Mouse (Mus musculus): ENCODE results near the gene Tspyl3. TPM values are rescaled to one million over a fixed set of nuclear protein-coding genes. Genes with fewer than 3 reads are reported as not detected.
A peak's percentile ranks its signal among the peaks of the same experiment; 100 is the strongest.
"Not testable (repeated sequence)": the region's sequence is repeated elsewhere in the genome, so short reads cannot be mapped to it uniquely, and the experiment has no call there.

The Tspyl3 gene
- 12.6 and 15.7 TPM in 2 replicates for polyA plus RNA-seq (2015; fragmentation: Nextera tagmentation; extraction: Ambion mirVana)

DNA sequence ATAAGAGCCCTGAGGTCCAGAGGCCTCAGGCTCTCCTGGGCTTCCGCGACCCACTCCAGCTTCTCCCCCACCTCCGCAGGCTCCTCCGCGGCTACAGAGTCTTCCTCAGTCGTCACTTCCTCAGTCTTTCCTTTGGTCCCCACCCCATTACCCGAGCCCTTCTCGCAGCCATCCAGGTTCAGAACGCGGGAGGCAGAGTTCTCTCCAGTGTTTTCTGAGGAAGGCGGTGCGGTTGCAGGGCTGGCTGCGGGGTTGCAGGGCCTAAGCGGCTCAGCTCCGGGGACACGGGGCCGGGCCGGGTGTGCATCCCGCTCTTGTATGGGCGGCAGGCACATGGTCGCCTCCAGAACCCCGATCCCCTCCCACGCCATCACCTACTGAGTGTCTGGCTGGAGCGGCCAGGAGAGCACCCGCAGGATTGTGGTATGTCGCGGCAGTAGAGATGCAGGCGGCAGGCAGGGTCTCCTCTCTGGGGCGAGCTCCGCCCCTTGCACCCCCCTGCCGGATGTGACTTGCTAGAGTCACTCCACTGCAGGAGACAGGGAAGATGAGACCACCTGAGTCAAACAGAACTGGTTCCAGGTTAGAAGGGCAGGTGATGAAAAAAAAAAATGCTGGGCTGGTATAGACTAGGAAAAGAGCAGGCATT is at the start of gene Tspyl3:
Gene Tspyl3 (minus strand): TSS at position 496 of the 649 bp plus-strand sequence.
- Histone ChIP-seq H3K27me3 (no peaks in the 10 kb centered on the region), H3K4me3 (peak within 1 kb of the TSS; percentile 54), H3K36me3 (ENCODE audit: poor library complexity, severe bottlenecking) (peaks cover 31% of the 10 kb centered on the region), H3K9me3 (replicated peaks) (no peaks in the 10 kb centered on the region), H3K27ac (peak within 1 kb of the TSS; percentile 58), H3K4me2 (peak within 1 kb of the TSS; percentile 68), H3K4me1 (peaks cover 12% of the 10 kb centered on the region), H3K9ac (peak within 1 kb of the TSS; percentile 76)
- WGBS: 2% methylated on average over 31 of the region's 31 CpGs
- ATAC-seq: peak; percentile 89

DNA sequence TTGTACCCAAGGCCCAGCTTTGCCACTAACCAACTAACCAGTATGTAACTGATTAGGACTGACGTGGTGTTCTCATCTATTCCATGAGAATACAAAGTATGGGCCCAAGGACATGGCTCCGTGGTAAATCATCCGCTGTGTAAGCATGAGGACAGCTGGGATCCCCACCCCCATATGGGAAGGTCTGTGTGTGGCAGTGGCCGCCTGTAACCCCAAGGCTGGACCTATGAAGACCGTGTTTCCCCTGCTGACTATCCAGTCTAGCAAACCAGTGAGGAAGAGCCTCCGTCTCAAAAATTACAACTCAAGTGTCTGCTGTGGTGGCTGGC is 49.6 kb upstream of the Tspyl3 start:
- no peak overlapping the region for H3K4me2 ChIP-seq
- 84% methylated on average over 6 of the region's 6 CpGs for WGBS
- no peaks in the 10 kb centered on the region for H3K36me3 ChIP-seq (ENCODE audit: poor library complexity, severe bottlenecking)
- no peaks in the 10 kb centered on the region for H3K27me3 ChIP-seq
- H3K4me3 ChIP-seq: no peak overlapping the region
- no peak for ATAC-seq
- no peak overlapping the region for H3K27ac ChIP-seq
- H3K4me1 ChIP-seq: no peaks in the 10 kb centered on the region
- H3K9me3 ChIP-seq (replicated peaks): peaks cover 3% of the 10 kb centered on the region; the same call in 1 of the 2 replicates
- H3K9ac ChIP-seq: no peak overlapping the region

DNA sequence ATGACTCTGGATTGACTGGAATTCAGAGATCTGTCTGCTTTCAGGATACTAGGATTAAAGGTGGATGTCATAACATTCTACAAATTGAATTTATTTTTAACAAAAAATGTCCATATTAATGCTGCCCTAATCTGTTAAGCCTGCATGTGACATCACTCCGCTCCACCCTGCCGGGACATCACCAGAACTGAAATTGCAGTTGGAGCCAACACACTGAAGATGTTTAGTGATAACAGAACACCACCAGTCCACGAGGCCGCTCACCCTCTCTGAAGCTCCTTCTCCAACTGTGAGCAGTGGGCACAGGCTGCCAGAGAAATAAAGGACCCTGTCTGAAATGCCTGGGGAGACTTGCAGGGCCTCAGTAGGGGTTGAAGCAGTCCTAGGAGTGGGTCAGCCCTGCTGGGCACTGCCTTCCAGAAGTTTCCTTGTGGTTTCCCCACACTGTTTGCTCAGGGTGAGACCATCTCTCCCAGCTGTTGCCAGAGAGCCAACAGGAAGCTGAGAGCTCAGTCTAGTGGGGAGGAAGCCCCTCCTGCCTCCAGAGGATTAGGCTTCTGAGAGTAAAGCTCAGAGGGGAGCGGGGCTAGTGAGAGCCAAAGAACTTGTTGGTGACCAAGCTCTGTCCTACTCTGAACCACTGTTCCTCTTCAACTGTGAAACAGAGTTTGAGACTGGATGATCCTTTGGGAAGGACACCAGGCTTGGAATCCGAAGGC is 49.1 kb upstream of the Tspyl3 start:
- not testable (repeated sequence) for H3K27me3 ChIP-seq; H3K9ac ChIP-seq; H3K36me3 ChIP-seq (ENCODE audit: poor library complexity, severe bottlenecking); H3K4me2 ChIP-seq; H3K27ac ChIP-seq; ATAC-seq; H3K4me1 ChIP-seq; H3K9me3 ChIP-seq (replicated peaks); H3K4me3 ChIP-seq
- WGBS: 72% methylated on average over 6 of the region's 6 CpGs

DNA sequence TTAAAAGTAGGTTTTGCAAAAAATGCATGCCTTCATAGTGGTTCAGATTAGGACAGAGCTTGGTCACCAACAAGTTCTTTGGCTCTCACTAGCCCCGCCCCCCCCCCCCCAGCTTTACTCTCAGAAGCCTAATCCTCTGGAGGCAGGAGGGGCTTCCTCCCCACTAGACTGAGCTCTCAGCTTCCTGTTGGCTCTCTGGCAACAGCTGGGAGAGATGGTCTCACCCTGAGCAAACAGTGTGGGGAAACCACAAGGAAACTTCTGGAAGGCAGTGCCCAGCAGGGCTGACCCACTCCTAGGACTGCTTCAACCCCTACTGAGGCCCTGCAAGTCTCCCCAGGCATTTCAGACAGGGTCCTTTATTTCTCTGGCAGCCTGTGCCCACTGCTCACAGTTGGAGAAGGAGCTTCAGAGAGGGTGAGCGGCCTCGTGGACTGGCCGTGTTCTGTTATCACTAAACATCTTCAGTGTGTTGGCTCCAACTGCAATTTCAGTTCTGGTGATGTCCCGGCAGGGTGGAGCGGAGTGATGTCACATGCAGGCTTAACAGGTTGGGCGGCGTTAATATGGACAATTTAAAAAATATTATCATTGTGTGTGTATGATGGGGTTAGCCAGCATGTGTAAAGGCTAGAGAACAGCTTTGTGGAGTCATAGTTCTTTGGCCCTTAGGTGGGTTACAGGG is 45.1 kb upstream of the Tspyl3 start:
- H3K4me2 ChIP-seq; ATAC-seq; H3K9ac ChIP-seq; H3K4me1 ChIP-seq; H3K9me3 ChIP-seq (replicated peaks); H3K27me3 ChIP-seq; H3K4me3 ChIP-seq; H3K27ac ChIP-seq: not testable (repeated sequence)
- 74% methylated on average over 8 of the region's 8 CpGs for WGBS
- peaks cover 32% of the 10 kb centered on the region for H3K36me3 ChIP-seq (ENCODE audit: poor library complexity, severe bottlenecking)

DNA sequence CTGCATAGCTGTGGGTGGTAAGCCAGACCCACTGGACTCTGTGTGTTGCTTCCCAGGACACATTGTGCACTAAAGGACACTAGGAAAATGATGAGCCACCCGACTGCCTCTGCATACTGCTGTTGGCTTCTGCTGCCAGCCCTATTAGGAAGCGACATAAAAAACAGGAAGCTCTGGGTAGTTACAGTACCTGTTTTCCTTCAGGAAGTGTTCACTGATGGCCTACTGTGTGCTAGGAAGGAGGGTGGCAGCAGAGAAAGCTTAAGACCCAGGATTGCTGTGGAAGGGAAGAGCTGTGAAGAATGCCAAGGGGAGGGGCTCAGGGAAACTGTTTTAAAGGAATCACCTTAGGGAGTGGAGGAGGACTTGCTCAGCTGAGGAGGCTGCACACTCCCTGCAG is 42.1 kb upstream of the Tspyl3 start:
- Histone ChIP-seq H3K4me1 (no peaks in the 10 kb centered on the region), H3K27me3 (no peaks in the 10 kb centered on the region), H3K4me2 (no peak overlapping the region), H3K9me3 (replicated peaks) (no peaks in the 10 kb centered on the region), H3K9ac (no peak overlapping the region), H3K36me3 (ENCODE audit: poor library complexity, severe bottlenecking) (peaks cover 61% of the 10 kb centered on the region), H3K27ac (no peak overlapping the region), H3K4me3 (no peak overlapping the region)
- no peak for ATAC-seq
- WGBS: 88% methylated on average over 2 of the region's 2 CpGs

DNA sequence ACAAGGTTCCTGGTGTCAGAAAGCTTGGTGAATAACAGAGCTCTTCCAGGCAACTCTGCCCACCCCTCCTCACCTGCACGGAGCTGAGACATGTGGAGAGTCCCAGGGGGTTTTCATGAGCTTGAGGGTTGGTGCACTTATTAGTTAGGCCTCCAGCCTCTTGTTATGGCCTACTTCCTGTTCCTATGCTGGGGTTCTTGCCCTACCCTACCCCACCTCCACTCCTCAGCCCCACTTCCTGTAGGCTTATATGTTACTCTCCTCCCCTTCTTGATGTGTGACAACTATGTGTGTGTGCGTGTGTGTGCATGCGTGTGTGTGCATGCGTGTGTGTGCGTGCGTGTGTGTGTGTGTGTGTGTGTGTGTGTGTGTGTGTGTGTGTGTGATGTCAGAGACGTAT is 37.8 kb upstream of the Tspyl3 start:
- no peaks in the 10 kb centered on the region for H3K27me3 ChIP-seq
- no peaks in the 10 kb centered on the region for H3K9me3 ChIP-seq (replicated peaks)
- H3K27ac ChIP-seq: no peak overlapping the region
- no peak overlapping the region for H3K4me3 ChIP-seq
- H3K4me1 ChIP-seq: no peaks in the 10 kb centered on the region
- H3K9ac ChIP-seq: no peak overlapping the region
- no peak for ATAC-seq
- 90% methylated on average over 4 of the region's 7 CpGs for WGBS
- H3K36me3 ChIP-seq (ENCODE audit: poor library complexity, severe bottlenecking): peaks cover 82% of the 10 kb centered on the region
- H3K4me2 ChIP-seq: no peak overlapping the region

DNA sequence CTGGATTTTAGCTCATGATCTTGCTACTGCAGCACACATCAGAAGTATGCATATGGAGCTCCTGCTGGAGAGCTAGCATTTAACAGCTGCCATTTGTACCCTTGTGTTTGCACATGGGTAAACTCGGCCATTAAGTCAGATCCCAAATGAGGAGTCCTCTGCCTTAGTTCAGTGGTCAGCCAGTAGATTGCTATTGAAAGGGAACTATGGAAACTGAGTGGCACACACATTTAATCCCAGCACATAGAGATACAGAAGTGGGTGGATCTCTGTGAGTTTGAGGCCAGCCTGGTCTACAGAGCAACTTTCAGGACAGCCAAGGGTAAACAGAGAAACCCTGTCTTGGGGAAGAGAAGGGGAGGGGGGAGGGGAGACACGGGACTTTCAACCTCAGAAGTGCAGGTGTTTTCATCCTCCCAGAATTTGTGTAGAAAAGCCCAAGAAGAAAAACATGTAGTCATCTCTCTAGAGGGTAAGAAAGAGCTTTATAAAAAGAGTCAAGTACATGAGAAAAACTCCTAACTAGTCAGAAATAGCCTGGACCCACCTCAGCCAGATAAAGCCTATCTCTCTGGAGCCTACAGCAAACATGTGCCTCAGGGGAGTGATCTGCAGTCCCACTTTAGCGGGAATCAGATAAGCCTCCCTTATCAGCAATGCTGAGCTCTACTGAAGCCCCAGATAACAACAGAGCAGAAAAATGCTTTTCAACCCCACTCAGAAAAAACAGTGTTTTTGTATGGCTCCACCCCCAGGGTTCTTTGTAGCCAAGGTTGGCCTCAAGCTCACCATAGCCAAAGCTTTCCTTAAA is 34.8 kb upstream of the Tspyl3 start:
- no peaks in the 10 kb centered on the region for H3K9me3 ChIP-seq (replicated peaks)
- no peak for ATAC-seq
- 83% methylated on average over 3 of the region's 3 CpGs for WGBS

GRCm38 (mm10) chr2:153259030-153259863 is 34.0 kb upstream of the Tspyl3 start:
- Histone ChIP-seq H3K4me3 (no peak overlapping the region), H3K27me3 (no peaks in the 10 kb centered on the region), H3K9ac (no peak overlapping the region), H3K36me3 (ENCODE audit: poor library complexity, severe bottlenecking) (peaks cover 50% of the 10 kb centered on the region), H3K4me2 (no peak overlapping the region), H3K9me3 (replicated peaks) (no peaks in the 10 kb centered on the region), H3K27ac (no peak overlapping the region), H3K4me1 (no peaks in the 10 kb centered on the region)
- no peak for ATAC-seq
- whole genome bisulfite sequencing: 86% methylated on average over 12 of the region's 12 CpGs

More for the DNA sequence above, 34.8 kb upstream of the Tspyl3 start:
- Histone ChIP-seq H3K4me2 (no peak overlapping the region), H3K27me3 (no peaks in the 10 kb centered on the region), H3K4me1 (no peaks in the 10 kb centered on the region), H3K27ac (no peak overlapping the region), H3K9ac (no peak overlapping the region), H3K4me3 (no peak overlapping the region), H3K36me3 (ENCODE audit: poor library complexity, severe bottlenecking) (peaks cover 56% of the 10 kb centered on the region)

DNA sequence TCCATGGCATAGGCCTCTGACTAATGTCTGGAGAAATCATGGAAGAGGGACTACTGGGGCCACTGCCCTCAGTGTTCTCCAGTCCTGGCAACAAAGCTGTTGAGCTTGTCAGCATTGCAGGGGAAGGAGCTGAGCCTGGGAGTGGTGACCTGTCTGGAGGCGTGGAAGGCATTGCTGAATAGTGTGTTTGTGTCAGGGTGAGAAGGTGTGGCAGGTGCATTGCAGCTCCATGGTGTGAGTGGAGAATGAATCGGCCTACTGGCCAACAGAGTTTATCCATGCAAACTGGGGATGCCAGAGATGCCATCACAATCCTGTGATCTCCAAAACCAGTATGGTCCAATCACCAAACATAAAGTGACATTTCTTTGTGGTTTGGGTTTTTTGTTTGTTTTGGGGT is 31.4 kb upstream of the Tspyl3 start:
- Histone ChIP-seq H3K27ac (no peak overlapping the region), H3K4me3 (no peak overlapping the region), H3K4me2 (no peak overlapping the region), H3K27me3 (no peaks in the 10 kb centered on the region), H3K36me3 (ENCODE audit: poor library complexity, severe bottlenecking) (peaks cover 44% of the 10 kb centered on the region), H3K9ac (no peak overlapping the region), H3K9me3 (replicated peaks) (no peaks in the 10 kb centered on the region), H3K4me1 (no peaks in the 10 kb centered on the region)
- 90% methylated on average over 2 of the region's 2 CpGs for WGBS
- ATAC-seq: no peak

- H3K36me3 ChIP-seq (ENCODE audit: poor library complexity, severe bottlenecking): peaks cover 62% of the 10 kb centered on the region
- H3K9ac ChIP-seq: no peak overlapping the region
- ATAC-seq: no peak
- H3K27me3 ChIP-seq: no peaks in the 10 kb centered on the region
- 94% methylated on average over 5 of the region's 5 CpGs for WGBS
- no peak overlapping the region for H3K4me3 ChIP-seq
- no peaks in the 10 kb centered on the region for H3K4me1 ChIP-seq
- H3K27ac ChIP-seq: no peak overlapping the region
- no peak overlapping the region for H3K4me2 ChIP-seq
- H3K9me3 ChIP-seq (replicated peaks): no peaks in the 10 kb centered on the region
Observed at GRCm38 (mm10) chr2:153249751-153250150, 24.5 kb upstream of the Tspyl3 start.

DNA sequence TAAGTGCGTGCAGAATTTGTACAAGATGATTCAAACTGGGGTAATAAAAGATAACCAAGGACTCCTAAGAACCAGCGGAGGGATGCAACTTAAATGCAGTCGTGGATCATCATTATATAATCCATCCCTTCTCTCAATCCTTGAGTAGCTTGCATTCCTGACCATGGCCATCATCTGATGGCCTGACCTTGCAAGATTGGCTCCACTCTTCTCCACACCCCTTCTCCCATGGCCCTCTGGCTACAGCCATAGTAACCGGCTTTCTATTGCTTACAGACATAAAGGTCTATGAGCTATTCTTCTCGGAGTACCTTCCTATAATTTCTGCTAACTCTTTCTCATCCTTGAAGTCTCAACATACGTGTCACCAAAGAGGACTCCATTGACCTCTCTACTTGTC is 16.9 kb upstream of the Tspyl3 start:
- Histone ChIP-seq H3K4me2 (peak overlapping the region; percentile 91), H3K9ac (peak overlapping the region; percentile 99), H3K9me3 (replicated peaks) (no peaks in the 10 kb centered on the region), H3K27ac (peak overlapping the region; percentile 82; the same call in 1 of the 2 replicates), H3K4me1 (peaks cover 49% of the 10 kb centered on the region), H3K27me3 (no peaks in the 10 kb centered on the region), H3K4me3 (peak overlapping the region; percentile 97), H3K36me3 (ENCODE audit: poor library complexity, severe bottlenecking) (peaks cover 34% of the 10 kb centered on the region)
- no peak for ATAC-seq
- 67% methylated on average over 6 of the region's 6 CpGs for WGBS

Measured in forebrain, embryonic 13.5 days (tissue).